Mouse (Mus musculus): Measurements from ENCODE around the gene Asb15. TPM values are rescaled to one million over a fixed set of nuclear protein-coding genes. Genes with fewer than 3 reads are reported as not detected.

The Asb15 gene
- polyA plus RNA-seq (2015; fragmentation: Nextera tagmentation; extraction: Ambion mirVana) = 0.07 TPM in 1 of 2 replicates, not detected in the other

GRCm38 (mm10) chr6:24528064-24528243 is at the start of gene Asb15:
TSS of gene Asb15 (plus strand) at chr6:24528144.
- DNase-seq (ENCODE audit: low spot score) = no peak

GRCm38 (mm10) chr6:24486530-24486929 is 41.4 kb upstream of the Asb15 start:
- DNase-seq (ENCODE audit: low spot score) = no peak

GRCm38 (mm10) chr6:24490341-24490740 is 37.6 kb upstream of the Asb15 start:
- peak; percentile 8 for DNase-seq (ENCODE audit: low spot score)

GRCm38 (mm10) chr6:24504141-24504540 is 23.8 kb upstream of the Asb15 start:
- no peak for DNase-seq (ENCODE audit: low spot score)

GRCm38 (mm10) chr6:24514552-24515284 is 13.2 kb upstream of the Asb15 start, which contains the start of gene Iqub:
TSS of gene Iqub (minus strand) at chr6:24515067.
- DNase-seq (ENCODE audit: low spot score) = peak; percentile 27

- peak; percentile 28 for DNase-seq (ENCODE audit: low spot score)
Observed at GRCm38 (mm10) chr6:24516197-24516596, 11.7 kb upstream of the Asb15 start.

GRCm38 (mm10) chr6:24525705-24526104 is 2.2 kb upstream of the Asb15 start:
- no peak for DNase-seq (ENCODE audit: low spot score)

GRCm38 (mm10) chr6:24527155-24528063 is 535 bp upstream of the Asb15 start, which contains the start of gene Ndufa5:
TSS of gene Ndufa5 (minus strand) at chr6:24528013.
- peak; percentile 98 for DNase-seq (ENCODE audit: low spot score)

GRCm38 (mm10) chr6:24530166-24530565 is 2.2 kb downstream of the Asb15 start:
- peak; percentile 57 for DNase-seq (ENCODE audit: low spot score)

GRCm38 (mm10) chr6:24530711-24531420 is 2.9 kb downstream of the Asb15 start:
- no peak for DNase-seq (ENCODE audit: low spot score)

- no peak for DNase-seq (ENCODE audit: low spot score)
Observed at GRCm38 (mm10) chr6:24532804-24533203, 4.9 kb downstream of the Asb15 start.

GRCm38 (mm10) chr6:24538435-24538834 is 10.5 kb downstream of the Asb15 start:
- DNase-seq (ENCODE audit: low spot score) = no peak

- no peak for DNase-seq (ENCODE audit: low spot score)
Observed at GRCm38 (mm10) chr6:24540106-24540505, 12.2 kb downstream of the Asb15 start.

GRCm38 (mm10) chr6:24542393-24542792 is 14.4 kb downstream of the Asb15 start:
- no peak for DNase-seq (ENCODE audit: low spot score)

- DNase-seq (ENCODE audit: low spot score) = no peak
Observed at GRCm38 (mm10) chr6:24543119-24543591, 15.2 kb downstream of the Asb15 start.

- no peak for DNase-seq (ENCODE audit: low spot score)
Observed at GRCm38 (mm10) chr6:24546716-24547420, 18.9 kb downstream of the Asb15 start.

- DNase-seq (ENCODE audit: low spot score) = no peak
Observed at GRCm38 (mm10) chr6:24549801-24550200, 21.9 kb downstream of the Asb15 start.

GRCm38 (mm10) chr6:24552046-24552445 is 24.1 kb downstream of the Asb15 start:
- DNase-seq (ENCODE audit: low spot score) = no peak

GRCm38 (mm10) chr6:24554427-24555086 is 26.6 kb downstream of the Asb15 start:
- DNase-seq (ENCODE audit: low spot score) = no peak

- DNase-seq (ENCODE audit: low spot score) = no peak
Observed at GRCm38 (mm10) chr6:24555488-24555887, 27.5 kb downstream of the Asb15 start.

- no peak for DNase-seq (ENCODE audit: low spot score)
Observed at GRCm38 (mm10) chr6:24564081-24564480, 36.1 kb downstream of the Asb15 start.

All from thymus, postnatal 0 days (tissue).